Mouse (Mus musculus) midbrain, embryonic 14.5 days (tissue): Measurements from ENCODE around the gene R3hdm4. TPM values are rescaled to one million over a fixed set of nuclear protein-coding genes. Genes with fewer than 3 reads are reported as not detected.

Experiments used
- ATAC-seq: fragments of 200-750 bp; cut with Nextera tagmentation; 2 replicates; pipeline ENCODE4 v1.8.0; 2017; ENCODE audit warnings: moderate number of reproducible peaks, moderate library complexity; ENCODE audit not compliant: low FRiP score, low TSS enrichment
- DNase-seq: peaks from one replicate; pipeline ENCODE4 v3.0.0-alpha.2; 2015
- H3K27ac ChIP-seq: fragments of 300-500 bp; sonication (generic); replicated peaks from 2 replicates; pipeline ENCODE4 v1.5.1; 2014; ENCODE audit warnings: mild to moderate bottlenecking, low read depth, low read length, moderate library complexity
- H3K27me3 ChIP-seq: fragments of 300-500 bp; sonication (generic); 2 replicates; pipeline ENCODE4 v1.6.1; 2014; ENCODE audit warnings: low read length, control low read depth, mixed read lengths; ENCODE audit not compliant: control insufficient read depth, insufficient read depth
- H3K36me3 ChIP-seq: fragments of 300-500 bp; sonication (generic); 2 replicates; pipeline ENCODE4 v1.6.1; 2014; ENCODE audit warnings: low read length, control low read depth; ENCODE audit not compliant: control insufficient read depth, insufficient read depth
- H3K4me1 ChIP-seq: fragments of 300-500 bp; sonication (generic); 2 replicates; pipeline ENCODE4 v1.6.1; 2014; ENCODE audit warnings: mild to moderate bottlenecking, antibody characterized with exemption, low read length, control low read depth; ENCODE audit not compliant: control insufficient read depth, insufficient read depth
- H3K4me2 ChIP-seq: fragments of 300-500 bp; sonication (generic); 2 replicates; pipeline ENCODE4 v1.6.1; 2014; ENCODE audit warnings: mild to moderate bottlenecking, low read length, moderate library complexity
- H3K4me3 ChIP-seq: fragments of 300-500 bp; sonication (generic); replicated peaks from 2 replicates; pipeline ENCODE4 v1.5.1; 2014; ENCODE audit warnings: low read depth, low read length
- H3K9ac ChIP-seq: fragments of 300-500 bp; sonication (generic); replicated peaks from 2 replicates; pipeline ENCODE4 v1.6.1; 2014; ENCODE audit warnings: mild to moderate bottlenecking, low read length, moderate library complexity
- H3K9me3 ChIP-seq: fragments of 300-500 bp; sonication (generic); 2 replicates; pipeline ENCODE4 v1.6.1; 2016; ENCODE audit warnings: low read length, control low read depth, mixed read lengths; ENCODE audit not compliant: control insufficient read depth
- WGBS: fragments of 180-500 bp; shearing (Covaris S2); extraction: QIAGEN DNeasy Blood & Tissue Kit; methylation state at CpG from one replicate; pipeline ENCODE4 v1.1.7; 2014; 5-methylcytosine and 5-hydroxymethylcytosine counted together
- polyA plus RNA-seq: library from polyadenylated mRNA; unstranded; fragments of >200 nt; fragmentation: Nextera tagmentation; extraction: Ambion mirVana; gene quantifications from 2 replicates; pipeline ENCODE4 v1.2.1, GENCODE M21; 2014

Gene R3hdm4
- polyA plus RNA-seq, 1 experiment from 2014 or later, result 220 TPM

DNA sequence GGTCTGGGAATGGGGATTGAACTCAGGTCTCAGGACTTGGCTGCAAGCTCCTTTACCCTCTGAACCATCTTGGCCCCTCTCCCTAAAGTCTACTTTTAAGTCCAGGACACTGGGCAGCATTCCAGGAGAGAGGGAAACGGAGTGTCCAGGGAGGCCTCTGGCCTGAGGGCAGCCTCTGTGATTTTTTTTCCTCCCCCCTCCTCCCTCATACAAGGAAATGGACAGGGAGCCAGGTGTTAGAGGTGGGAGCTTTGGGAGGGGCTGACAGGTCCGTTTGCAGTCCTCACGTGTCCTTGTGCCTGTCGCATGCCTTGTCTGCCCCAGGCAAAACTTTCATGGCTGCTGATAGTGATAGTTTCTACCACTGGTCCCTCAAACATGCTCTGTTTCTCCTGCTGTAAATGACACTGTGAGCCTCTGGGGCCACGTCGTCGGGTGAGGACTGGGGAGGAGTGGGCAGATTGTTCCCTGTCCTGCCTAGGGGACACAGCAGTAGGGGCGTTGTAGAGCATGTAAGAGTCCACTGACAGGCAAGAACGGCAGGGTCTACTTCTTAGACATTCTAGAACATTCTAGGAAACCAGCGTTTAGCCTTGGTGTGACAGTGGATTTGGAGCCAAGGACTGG is 15.4 kb upstream of the R3hdm4 start:
- ATAC-seq, result no peak
- DNase-seq, result no peak
- Histone ChIP-seq H3K9ac (no peak overlapping the region), H3K36me3 (peaks cover 33% of the 10 kb centered on the region), H3K4me3 (no peak overlapping the region), H3K27me3 (no peaks in the 10 kb centered on the region), H3K4me2 (no peak overlapping the region), H3K4me1 (0 out of 2 replicates have a peak, but pooled peaks cover 8% of the 10 kb centered on the region), H3K27ac (no peak overlapping the region), H3K9me3 (no peaks in the 10 kb centered on the region)
- WGBS, result 77% methylated on average over 10 of the region's 10 CpGs

DNA sequence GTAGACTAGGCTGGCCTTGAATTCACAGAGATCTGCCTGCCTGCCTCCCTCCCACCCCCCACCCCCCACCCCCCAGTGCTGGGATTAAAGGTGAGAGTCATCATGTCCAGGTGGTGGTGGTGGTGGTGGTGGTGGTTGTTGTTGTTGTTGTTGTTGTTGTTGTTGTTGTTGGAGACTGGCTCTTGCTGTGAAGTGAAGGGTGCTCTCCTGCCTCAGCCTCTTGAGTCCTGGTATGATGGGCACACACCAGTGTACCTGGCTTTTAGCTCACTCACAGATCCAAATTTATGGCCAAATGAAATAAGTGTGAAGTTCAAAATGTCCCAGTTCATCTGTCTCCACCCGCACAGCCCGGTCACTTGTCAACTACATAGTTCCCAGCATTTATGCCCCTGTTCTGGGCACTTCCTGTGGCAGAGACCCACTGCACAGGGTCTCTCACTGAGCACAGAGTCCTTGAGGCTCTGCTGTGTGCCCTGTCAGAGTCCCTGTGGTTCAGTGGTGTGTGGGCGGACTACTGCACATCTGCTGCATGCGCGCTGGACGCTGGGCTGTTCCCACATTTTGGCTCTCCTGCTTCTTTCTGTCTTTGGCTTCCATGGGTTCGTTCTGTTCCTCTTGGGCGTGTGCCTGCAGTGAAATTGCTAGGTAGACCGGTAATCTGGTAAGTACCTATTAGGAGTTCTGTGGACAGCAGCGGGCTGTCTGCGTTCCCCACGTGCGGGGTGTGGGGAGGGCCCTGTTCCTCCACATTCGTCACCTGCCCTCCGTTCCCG is 14.0 kb upstream of the R3hdm4 start:
- H3K4me1 ChIP-seq, result 0 out of 2 replicates have a peak, but pooled peaks cover 8% of the 10 kb centered on the region
- no peaks in the 10 kb centered on the region for H3K9me3 ChIP-seq
- no peak overlapping the region for H3K9ac ChIP-seq
- H3K36me3 ChIP-seq, result peaks cover 34% of the 10 kb centered on the region
- H3K27ac ChIP-seq, result no peak overlapping the region
- DNase-seq, result no peak
- no peak for ATAC-seq
- no peak overlapping the region for H3K4me2 ChIP-seq
- 95% methylated on average over 16 of the region's 16 CpGs for WGBS
- H3K27me3 ChIP-seq, result no peaks in the 10 kb centered on the region
- H3K4me3 ChIP-seq, result no peak overlapping the region

DNA sequence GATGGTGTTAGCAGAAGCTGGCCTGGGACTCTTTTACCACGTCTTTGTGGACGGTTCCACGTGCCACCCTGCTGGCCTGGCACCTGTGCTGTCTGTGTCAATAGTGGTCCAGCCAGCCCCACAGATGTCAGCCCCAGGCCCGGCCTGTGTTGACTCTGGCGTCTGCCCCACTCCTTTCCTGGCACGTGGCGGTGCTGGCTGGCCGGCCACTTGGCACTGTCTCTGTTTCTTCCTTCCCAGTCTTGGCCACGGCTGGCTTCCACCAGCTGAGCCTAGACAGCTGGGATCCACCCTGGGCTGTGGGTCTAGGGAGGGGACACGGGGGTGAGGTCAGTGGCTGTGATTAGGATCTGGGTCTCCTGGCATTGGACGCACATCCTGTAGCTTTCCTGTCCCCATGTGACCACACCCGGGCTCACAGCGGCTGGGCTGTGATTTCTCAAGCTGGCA is 13.3 kb upstream of the R3hdm4 start:
- H3K27me3 ChIP-seq, result no peaks in the 10 kb centered on the region
- no peak overlapping the region; the same call in 1 of the 2 replicates for H3K9ac ChIP-seq
- ATAC-seq, result no peak
- peak overlapping the region; percentile 26; the same call in 1 of the 2 replicates for H3K27ac ChIP-seq
- H3K4me3 ChIP-seq, result no peak overlapping the region
- H3K4me1 ChIP-seq, result peaks cover 10% of the 10 kb centered on the region
- 57% methylated on average over 13 of the region's 13 CpGs for WGBS
- no peaks in the 10 kb centered on the region for H3K9me3 ChIP-seq
- peak; percentile 57 for DNase-seq
- H3K4me2 ChIP-seq, result no peak overlapping the region
- peaks cover 34% of the 10 kb centered on the region for H3K36me3 ChIP-seq

DNA sequence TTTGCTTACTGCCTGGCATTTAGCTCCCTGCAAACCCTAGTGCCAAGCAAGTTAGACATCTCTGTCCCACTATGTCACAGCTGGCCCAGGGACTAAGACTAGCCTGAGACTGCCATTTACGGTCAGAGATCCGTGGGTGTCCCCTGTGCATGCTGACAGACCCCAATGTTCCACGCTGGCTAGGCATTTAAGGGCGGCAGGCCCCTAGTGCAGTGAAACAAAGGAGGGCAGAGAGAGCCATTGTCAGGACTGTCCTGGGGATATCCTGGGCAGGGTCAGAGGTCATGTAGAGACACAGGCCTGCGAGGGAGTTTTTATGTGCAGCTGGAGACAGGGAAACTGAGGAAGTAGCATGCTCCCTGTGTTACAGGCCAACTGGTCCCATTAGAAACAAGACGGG is 12.9 kb upstream of the R3hdm4 start:
- WGBS, result 28% methylated on average over 6 of the region's 6 CpGs
- Histone ChIP-seq H3K4me2 (no peak overlapping the region), H3K4me3 (no peak overlapping the region), H3K27ac (0 out of 2 replicates have a peak overlapping the region, but pooled peaks have one; percentile 16), H3K36me3 (peaks cover 34% of the 10 kb centered on the region), H3K27me3 (no peaks in the 10 kb centered on the region), H3K4me1 (peaks cover 14% of the 10 kb centered on the region), H3K9me3 (no peaks in the 10 kb centered on the region), H3K9ac (no peak overlapping the region; the same call in 1 of the 2 replicates)
- ATAC-seq (no peak), DNase-seq (no peak)

DNA sequence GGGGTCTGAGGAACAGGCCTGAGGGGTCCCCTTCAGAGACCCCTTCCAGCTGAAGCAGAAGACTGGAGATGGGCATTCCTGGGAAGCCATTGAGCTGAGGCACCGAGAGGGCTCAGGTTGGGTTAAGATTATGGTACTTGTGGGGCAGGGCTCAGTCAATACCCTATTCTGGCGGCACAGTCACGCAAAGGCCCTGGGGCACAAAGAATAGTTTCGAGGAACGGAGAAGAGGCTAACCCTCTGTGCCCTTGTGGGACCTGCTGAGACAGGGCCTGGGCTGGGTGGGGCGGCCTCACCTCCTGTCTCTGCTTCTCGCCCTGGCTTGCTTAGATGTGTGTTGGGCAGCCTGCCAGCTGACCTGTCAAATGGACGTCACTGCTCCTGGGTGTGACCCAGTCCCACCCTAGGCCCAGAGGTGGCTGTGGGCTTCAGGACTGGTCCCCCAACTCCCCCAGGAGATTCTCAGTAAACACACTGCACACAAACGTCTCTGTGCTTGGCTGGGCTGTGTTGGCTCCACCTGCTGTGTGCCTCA is 12.2 kb upstream of the R3hdm4 start:
- peaks cover 15% of the 10 kb centered on the region for H3K4me1 ChIP-seq
- no peak overlapping the region for H3K4me3 ChIP-seq
- H3K9ac ChIP-seq, result no peak overlapping the region; the same call in 1 of the 2 replicates
- ATAC-seq, result no peak
- H3K4me2 ChIP-seq, result no peak overlapping the region
- H3K27me3 ChIP-seq, result no peaks in the 10 kb centered on the region
- no peaks in the 10 kb centered on the region for H3K9me3 ChIP-seq
- 81% methylated on average over 9 of the region's 9 CpGs for WGBS
- H3K27ac ChIP-seq, result peak overlapping the region; percentile 16
- no peak for DNase-seq
- peaks cover 34% of the 10 kb centered on the region for H3K36me3 ChIP-seq

DNA sequence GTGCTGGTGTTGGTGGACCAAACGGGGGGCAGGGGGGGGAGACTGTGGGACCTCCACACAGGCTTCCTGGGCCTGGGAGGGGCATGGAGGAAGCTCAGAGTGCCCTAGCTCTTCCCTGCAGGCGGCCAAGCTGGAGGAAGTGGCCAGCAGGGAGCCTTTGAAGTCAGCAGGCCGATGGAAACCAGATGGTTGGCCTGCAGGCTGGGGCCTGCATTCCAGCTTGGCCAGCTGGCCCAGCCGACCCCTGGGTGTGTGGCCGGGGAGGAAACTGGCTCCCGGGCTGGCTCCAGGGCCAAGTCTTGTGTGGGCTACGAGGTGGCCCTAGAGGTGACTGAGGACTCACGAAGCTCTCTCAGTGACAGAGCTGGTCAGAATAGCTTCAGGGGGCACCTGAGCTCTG is 11.7 kb upstream of the R3hdm4 start:
- 21% methylated on average over 8 of the region's 8 CpGs for WGBS
- Histone ChIP-seq H3K4me3 (no peak overlapping the region), H3K9ac (peak overlapping the region; percentile 16; the same call in 1 of the 2 replicates), H3K27me3 (no peaks in the 10 kb centered on the region), H3K9me3 (no peaks in the 10 kb centered on the region), H3K4me1 (peaks cover 15% of the 10 kb centered on the region), H3K36me3 (peaks cover 34% of the 10 kb centered on the region), H3K4me2 (no peak overlapping the region), H3K27ac (peak overlapping the region; percentile 41)
- ATAC-seq (no peak), DNase-seq (no peak)

DNA sequence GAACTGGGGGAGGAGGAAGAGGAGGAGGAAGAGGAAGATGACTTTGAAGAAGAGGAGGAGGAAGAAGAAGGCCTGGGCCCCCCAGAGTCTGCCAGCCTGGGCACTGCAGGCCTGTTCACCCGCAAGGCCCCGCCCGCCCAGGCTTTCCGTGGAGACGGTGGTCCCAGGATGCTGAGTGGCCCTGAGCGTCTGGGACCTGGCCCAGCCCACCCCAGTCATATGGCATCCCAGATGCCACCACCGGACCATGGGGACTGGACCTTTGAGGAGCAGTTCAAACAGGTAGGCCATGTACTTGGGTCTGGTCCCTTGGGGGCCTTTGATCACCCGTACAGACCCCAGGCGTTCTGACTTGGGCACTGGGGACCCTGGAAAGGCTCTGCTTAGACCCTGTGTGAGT is 10.8 kb upstream of the R3hdm4 start:
- H3K4me1 ChIP-seq, result peaks cover 11% of the 10 kb centered on the region

DNA sequence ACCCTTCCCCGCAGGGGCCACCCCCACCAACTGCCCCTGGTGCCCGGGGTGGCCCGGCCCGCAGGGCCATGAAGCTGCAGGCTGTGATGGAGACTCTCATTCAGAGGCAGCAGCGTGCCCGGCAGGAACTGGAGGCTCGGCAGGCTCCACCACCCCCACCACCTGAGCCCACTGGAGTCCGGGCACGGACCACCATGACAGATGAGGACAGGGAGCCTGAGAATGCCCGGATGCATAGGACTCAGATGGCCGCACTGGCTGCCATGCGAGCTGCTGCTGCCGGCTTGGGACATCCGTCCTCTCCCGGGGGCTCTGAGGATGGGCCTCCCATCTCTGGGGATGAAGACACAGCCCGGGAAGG is 9.8 kb upstream of the R3hdm4 start:
- no peak for ATAC-seq
- no peak overlapping the region for H3K4me2 ChIP-seq

More for the DNA sequence above, 10.8 kb upstream of the R3hdm4 start:
- Histone ChIP-seq H3K36me3 (peaks cover 32% of the 10 kb centered on the region), H3K27ac (no peak overlapping the region), H3K9me3 (no peaks in the 10 kb centered on the region), H3K4me3 (no peak overlapping the region), H3K4me2 (no peak overlapping the region), H3K27me3 (no peaks in the 10 kb centered on the region), H3K9ac (no peak overlapping the region)
- ATAC-seq, result no peak
- WGBS, result 93% methylated on average over 9 of the region's 9 CpGs
- no peak for DNase-seq

More for the DNA sequence above, 9.8 kb upstream of the R3hdm4 start:
- Histone ChIP-seq H3K4me1 (peaks cover 17% of the 10 kb centered on the region), H3K4me3 (no peak overlapping the region), H3K27ac (no peak overlapping the region), H3K9me3 (no peaks in the 10 kb centered on the region), H3K36me3 (peaks cover 32% of the 10 kb centered on the region), H3K27me3 (no peaks in the 10 kb centered on the region), H3K9ac (no peak overlapping the region)
- WGBS, result 76% methylated on average over 16 of the region's 16 CpGs
- DNase-seq, result no peak
